Mouse (Mus musculus): ENCODE data around the gene Tnfsf11. TPM values are rescaled to one million over a fixed set of nuclear protein-coding genes. Genes with fewer than 3 reads are reported as not detected.

Tnfsf11 gene
- polyA plus RNA-seq (2012; ENCODE audit: insufficient read depth, insufficient read length, missing spikeins), result not detected in 2 replicates

- no peak within 1 kb of the TSS for H3K4me3 ChIP-seq (ENCODE audit: insufficient read depth, low read depth, low read length)
- no peaks in the 10 kb centered on the region for H3K4me1 ChIP-seq (ENCODE audit: control insufficient read depth, insufficient read depth, insufficient read length, low read length)
- H3K27ac ChIP-seq (replicated peaks; ENCODE audit: low read depth, low read length), result no peak within 1 kb of the TSS
Measured at GRCm38 (mm10) chr14:78307286-78308237, at the start of gene Tnfsf11. Gene Tnfsf11 (minus strand): TSS chr14:78308043.

GRCm38 (mm10) chr14:78356764-78357163 lies 48.9 kb upstream of the Tnfsf11 start:
- Histone ChIP-seq H3K4me1 (ENCODE audit: control insufficient read depth, insufficient read depth, insufficient read length, low read length) (no peaks in the 10 kb centered on the region), H3K4me3 (ENCODE audit: insufficient read depth, low read depth, low read length) (no peak overlapping the region), H3K27ac (replicated peaks; ENCODE audit: low read depth, low read length) (no peak overlapping the region)

GRCm38 (mm10) chr14:78355381-78355780 lies 47.5 kb upstream of the Tnfsf11 start:
- no peak overlapping the region for H3K4me3 ChIP-seq (ENCODE audit: insufficient read depth, low read depth, low read length)
- H3K4me1 ChIP-seq (ENCODE audit: control insufficient read depth, insufficient read depth, insufficient read length, low read length), result no peaks in the 10 kb centered on the region
- no peak overlapping the region for H3K27ac ChIP-seq (replicated peaks; ENCODE audit: low read depth, low read length)

GRCm38 (mm10) chr14:78352865-78353264 lies 45.0 kb upstream of the Tnfsf11 start:
- H3K27ac ChIP-seq (replicated peaks; ENCODE audit: low read depth, low read length), result no peak overlapping the region
- no peaks in the 10 kb centered on the region for H3K4me1 ChIP-seq (ENCODE audit: control insufficient read depth, insufficient read depth, insufficient read length, low read length)
- H3K4me3 ChIP-seq (ENCODE audit: insufficient read depth, low read depth, low read length), result no peak overlapping the region

GRCm38 (mm10) chr14:78351544-78351943 lies 43.7 kb upstream of the Tnfsf11 start:
- no peak overlapping the region for H3K27ac ChIP-seq (replicated peaks; ENCODE audit: low read depth, low read length)
- no peak overlapping the region for H3K4me3 ChIP-seq (ENCODE audit: insufficient read depth, low read depth, low read length)
- no peaks in the 10 kb centered on the region for H3K4me1 ChIP-seq (ENCODE audit: control insufficient read depth, insufficient read depth, insufficient read length, low read length)

GRCm38 (mm10) chr14:78347715-78348114 lies 39.9 kb upstream of the Tnfsf11 start:
- no peak overlapping the region for H3K4me3 ChIP-seq (ENCODE audit: insufficient read depth, low read depth, low read length)
- H3K27ac ChIP-seq (replicated peaks; ENCODE audit: low read depth, low read length), result no peak overlapping the region
- no peaks in the 10 kb centered on the region for H3K4me1 ChIP-seq (ENCODE audit: control insufficient read depth, insufficient read depth, insufficient read length, low read length)

GRCm38 (mm10) chr14:78343007-78343406 lies 35.2 kb upstream of the Tnfsf11 start:
- H3K4me3 ChIP-seq (ENCODE audit: insufficient read depth, low read depth, low read length), result no peak overlapping the region
- H3K4me1 ChIP-seq (ENCODE audit: control insufficient read depth, insufficient read depth, insufficient read length, low read length), result no peaks in the 10 kb centered on the region
- H3K27ac ChIP-seq (replicated peaks; ENCODE audit: low read depth, low read length), result no peak overlapping the region

GRCm38 (mm10) chr14:78342146-78342545 lies 34.3 kb upstream of the Tnfsf11 start:
- H3K4me3 ChIP-seq (ENCODE audit: insufficient read depth, low read depth, low read length), result no peak overlapping the region
- H3K27ac ChIP-seq (replicated peaks; ENCODE audit: low read depth, low read length), result no peak overlapping the region
- H3K4me1 ChIP-seq (ENCODE audit: control insufficient read depth, insufficient read depth, insufficient read length, low read length), result no peaks in the 10 kb centered on the region

GRCm38 (mm10) chr14:78333341-78333740 lies 25.5 kb upstream of the Tnfsf11 start:
- Histone ChIP-seq H3K27ac (replicated peaks; ENCODE audit: low read depth, low read length) (no peak overlapping the region), H3K4me3 (ENCODE audit: insufficient read depth, low read depth, low read length) (no peak overlapping the region), H3K4me1 (ENCODE audit: control insufficient read depth, insufficient read depth, insufficient read length, low read length) (no peaks in the 10 kb centered on the region)

GRCm38 (mm10) chr14:78331368-78331767 lies 23.5 kb upstream of the Tnfsf11 start:
- Histone ChIP-seq H3K4me3 (ENCODE audit: insufficient read depth, low read depth, low read length) (no peak overlapping the region), H3K27ac (replicated peaks; ENCODE audit: low read depth, low read length) (no peak overlapping the region), H3K4me1 (ENCODE audit: control insufficient read depth, insufficient read depth, insufficient read length, low read length) (no peaks in the 10 kb centered on the region)

GRCm38 (mm10) chr14:78330576-78331300 lies 22.9 kb upstream of the Tnfsf11 start:
- Histone ChIP-seq H3K4me1 (ENCODE audit: control insufficient read depth, insufficient read depth, insufficient read length, low read length) (no peaks in the 10 kb centered on the region), H3K4me3 (ENCODE audit: insufficient read depth, low read depth, low read length) (no peak overlapping the region), H3K27ac (replicated peaks; ENCODE audit: low read depth, low read length) (no peak overlapping the region)

GRCm38 (mm10) chr14:78329765-78330451 lies 22.1 kb upstream of the Tnfsf11 start:
- Histone ChIP-seq H3K27ac (replicated peaks; ENCODE audit: low read depth, low read length) (no peak overlapping the region), H3K4me3 (ENCODE audit: insufficient read depth, low read depth, low read length) (no peak overlapping the region), H3K4me1 (ENCODE audit: control insufficient read depth, insufficient read depth, insufficient read length, low read length) (no peaks in the 10 kb centered on the region)

- H3K4me1 ChIP-seq (ENCODE audit: control insufficient read depth, insufficient read depth, insufficient read length, low read length), result no peaks in the 10 kb centered on the region
Measured at GRCm38 (mm10) chr14:78323356-78323755, 15.5 kb upstream of the Tnfsf11 start.

GRCm38 (mm10) chr14:78322916-78323315 lies 15.1 kb upstream of the Tnfsf11 start:
- no peak overlapping the region for H3K4me3 ChIP-seq (ENCODE audit: insufficient read depth, low read depth, low read length)
- H3K4me1 ChIP-seq (ENCODE audit: control insufficient read depth, insufficient read depth, insufficient read length, low read length), result no peaks in the 10 kb centered on the region
- H3K27ac ChIP-seq (replicated peaks; ENCODE audit: low read depth, low read length), result no peak overlapping the region

More at GRCm38 (mm10) chr14:78323356-78323755, 15.5 kb upstream of the Tnfsf11 start:
- Histone ChIP-seq H3K27ac (replicated peaks; ENCODE audit: low read depth, low read length) (no peak overlapping the region), H3K4me3 (ENCODE audit: insufficient read depth, low read depth, low read length) (no peak overlapping the region)

GRCm38 (mm10) chr14:78320248-78320647 lies 12.4 kb upstream of the Tnfsf11 start:
- Histone ChIP-seq H3K4me3 (ENCODE audit: insufficient read depth, low read depth, low read length) (no peak overlapping the region), H3K4me1 (ENCODE audit: control insufficient read depth, insufficient read depth, insufficient read length, low read length) (no peaks in the 10 kb centered on the region), H3K27ac (replicated peaks; ENCODE audit: low read depth, low read length) (no peak overlapping the region)

All from brown adipose tissue, adult 24 weeks (tissue).